Mouse (Mus musculus): ENCODE measurements around the gene Gm21900. TPM values are rescaled to one million over a fixed set of nuclear protein-coding genes. Genes with fewer than 3 reads are reported as not detected.
A peak's percentile ranks its signal among the peaks of the same experiment; 100 is the strongest.
"Not testable (repeated sequence)": the region's sequence is repeated elsewhere in the genome, so short reads cannot be mapped to it uniquely, and the experiment has no call there.

Gm21900 gene
- total RNA-seq (2021) = not detected

GRCm38 (mm10) chrY:10616061-10616460, at the start of gene Gm21900:
TSS of gene Gm21900 (plus strand) at chrY:10616361.
- intact Hi-C loops (cut with DNase I); DNase-seq (ENCODE audit: low spot score in 2 of 2): not testable (repeated sequence)

- DNase-seq (ENCODE audit: low spot score in 2 of 2) = peak; percentile 1 to 2
- intact Hi-C loops (cut with DNase I) = not testable (repeated sequence)
Observed at GRCm38 (mm10) chrY:10643516-10643915, 27.4 kb downstream of the Gm21900 start.

Other genes starting within 250 kb of the Gm21900 start
- gene Gm28510, start 203.6 kb upstream of the Gm21900 start, total RNA-seq (2021) = not detected
- not detected for gene Gm20737, start 80.3 kb upstream of the Gm21900 start, total RNA-seq (2021)
- not detected for gene Gm21775, start 62.9 kb upstream of the Gm21900 start, total RNA-seq (2021)
- gene Gm20777, start 136.1 kb downstream of the Gm21900 start, total RNA-seq (2021) = not detected